Mouse (Mus musculus) heart, embryonic 13.5 days (tissue): ENCODE measurements around the gene Wdr45b. TPM values are rescaled to one million over a fixed set of nuclear protein-coding genes. Genes with fewer than 3 reads are reported as not detected.

Experiments
- microRNA-seq: library from miRNA; unstranded; fragments of <30 nt; microRNA quantifications from one replicate; pipeline ENCODE4, GENCODE M21; 2016
- polyA plus RNA-seq: library from polyadenylated mRNA; unstranded; fragments of >200 nt; fragmentation: Nextera tagmentation; extraction: Ambion mirVana; gene quantifications from 2 replicates; pipeline ENCODE4 v1.2.1, GENCODE M21; 2015

Wdr45b gene
- polyA plus RNA-seq, 1 experiment from 2014 or later: 70.9 TPM

Small RNA genes lying within 50 kb of the gene (microRNA-seq; reads per million reads assigned to microRNA genes)
- not detected for gene Mir7236

Other genes with a start within 250 kb of the Wdr45b start
- gene Tex19.2, start 235.8 kb downstream of the Wdr45b start, polyA plus RNA-seq: not detected in 2 replicates
- not detected in 2 replicates for gene Tex19.1, start 208.3 kb downstream of the Wdr45b start, polyA plus RNA-seq
- gene Uts2r, start 194.2 kb downstream of the Wdr45b start, polyA plus RNA-seq: not detected in 2 replicates
- gene Hexdc, start 150.0 kb downstream of the Wdr45b start, polyA plus RNA-seq: 7.6 and 8.4 TPM in 2 replicates
- 28.4 and 34.6 TPM in 2 replicates for gene Ogfod3, start 149.7 kb downstream of the Wdr45b start, polyA plus RNA-seq
- gene Cybc1, start 125.1 kb downstream of the Wdr45b start, polyA plus RNA-seq: 21.5 and 21.6 TPM in 2 replicates
- 46.1 and 52.9 TPM in 2 replicates for gene Narf, start 117.2 kb downstream of the Wdr45b start, polyA plus RNA-seq
- 5.0 and 5.1 TPM in 2 replicates for gene Foxk2, start 94.5 kb downstream of the Wdr45b start, polyA plus RNA-seq
- 4.6 and 5.0 TPM in 2 replicates for gene Rab40b, start 33.8 kb upstream of the Wdr45b start, polyA plus RNA-seq
- gene Fn3krp, start 67.0 kb upstream of the Wdr45b start, polyA plus RNA-seq: 4.6 and 5.5 TPM in 2 replicates
- gene Fn3k, start 80.5 kb upstream of the Wdr45b start, polyA plus RNA-seq: 8.9 and 9.6 TPM in 2 replicates
- 21.0 and 22.1 TPM in 2 replicates for gene Tbcd, start 97.5 kb upstream of the Wdr45b start, polyA plus RNA-seq
- gene Zfp750, start 164.9 kb upstream of the Wdr45b start, polyA plus RNA-seq: 0.05 and 0.37 TPM in 2 replicates